Comparison of ENCODE assay signal across 19 mouse cellular contexts in genomic region chr3:101016050-101016449, GRCm38 (mm10). TPM values are rescaled to one million over a fixed set of nuclear protein-coding genes. Genes with fewer than 3 reads are reported as not detected.
"Had no signal": no experiment of that assay in that cellular context is flagged by ENCODE, and none has a peak within 500 bp of the region (broad histone marks: within the 10 kb centered on the region; RNA-seq: fewer than 3 reads in every experiment).

No protein-coding gene starts in this region.

- H3K36me3 ChIP-seq: limb, embryonic 10.5 days; limb, embryonic 13.5 days; liver, embryonic 12.5 days; liver, embryonic 15.5 days; lung, embryonic 15.5 days; midbrain, embryonic 10.5 days; midbrain, embryonic 13.5 days had no signal

- H3K4me2 ChIP-seq: limb, embryonic 13.5 days; liver, embryonic 12.5 days; liver, embryonic 15.5 days; lung, embryonic 15.5 days; midbrain, embryonic 13.5 days had no signal

- DNase-seq: kidney, postnatal 14 days; kidney, postnatal 4 days; liver; lung, adult 18-20 months; lung, postnatal 10 days; lung, postnatal 36 days; right cerebral cortex, postnatal 25 days; thymus, adult 18-20 months; thymus, postnatal 36 days had no signal

- H3K27me3 ChIP-seq: limb, embryonic 13.5 days; liver, embryonic 12.5 days; liver, embryonic 15.5 days; lung, embryonic 15.5 days; midbrain, embryonic 13.5 days had no signal

- H3K9me3 ChIP-seq: limb, embryonic 10.5 days; limb, embryonic 13.5 days; liver, embryonic 12.5 days; liver, embryonic 15.5 days; lung, embryonic 15.5 days; megakaryocyte, embryonic 14.5 days; midbrain, embryonic 10.5 days; midbrain, embryonic 13.5 days had no signal

- H3K4me3 ChIP-seq: limb, embryonic 10.5 days; limb, embryonic 13.5 days; liver, embryonic 12.5 days; liver, embryonic 15.5 days; lung, embryonic 15.5 days; megakaryocyte, embryonic 14.5 days; midbrain, embryonic 10.5 days; midbrain, embryonic 13.5 days had no signal

- H3K4me1 ChIP-seq: liver, embryonic 12.5 days; liver, embryonic 15.5 days had no signal

- H3K9ac ChIP-seq: limb, embryonic 13.5 days; liver, embryonic 12.5 days; liver, embryonic 15.5 days; lung, embryonic 15.5 days; midbrain, embryonic 13.5 days had no signal

- H3K27ac ChIP-seq: limb, embryonic 10.5 days; limb, embryonic 13.5 days; liver, embryonic 12.5 days; liver, embryonic 15.5 days; midbrain, embryonic 10.5 days; midbrain, embryonic 13.5 days had no signal

- ATAC-seq: liver, embryonic 12.5 days; midbrain, embryonic 13.5 days had no signal

RNA-seq across cellular contexts. Expression of gene Cd101, which starts 13.3 kb away (rescaled TPM):
- polyA plus RNA-seq: midbrain, embryonic 13.5 days; midbrain, embryonic 16.5 days; testis, adult 2 months had no signal
